Mouse (Mus musculus): ENCODE results near the gene Has1. TPM values are rescaled to one million over a fixed set of nuclear protein-coding genes. Genes with fewer than 3 reads are reported as not detected.
A peak's percentile ranks its signal among the peaks of the same experiment; 100 is the strongest.

Gene Has1
- polyA plus RNA-seq, 1 experiment from 2014 or later, result 0.88 TPM

DNA sequence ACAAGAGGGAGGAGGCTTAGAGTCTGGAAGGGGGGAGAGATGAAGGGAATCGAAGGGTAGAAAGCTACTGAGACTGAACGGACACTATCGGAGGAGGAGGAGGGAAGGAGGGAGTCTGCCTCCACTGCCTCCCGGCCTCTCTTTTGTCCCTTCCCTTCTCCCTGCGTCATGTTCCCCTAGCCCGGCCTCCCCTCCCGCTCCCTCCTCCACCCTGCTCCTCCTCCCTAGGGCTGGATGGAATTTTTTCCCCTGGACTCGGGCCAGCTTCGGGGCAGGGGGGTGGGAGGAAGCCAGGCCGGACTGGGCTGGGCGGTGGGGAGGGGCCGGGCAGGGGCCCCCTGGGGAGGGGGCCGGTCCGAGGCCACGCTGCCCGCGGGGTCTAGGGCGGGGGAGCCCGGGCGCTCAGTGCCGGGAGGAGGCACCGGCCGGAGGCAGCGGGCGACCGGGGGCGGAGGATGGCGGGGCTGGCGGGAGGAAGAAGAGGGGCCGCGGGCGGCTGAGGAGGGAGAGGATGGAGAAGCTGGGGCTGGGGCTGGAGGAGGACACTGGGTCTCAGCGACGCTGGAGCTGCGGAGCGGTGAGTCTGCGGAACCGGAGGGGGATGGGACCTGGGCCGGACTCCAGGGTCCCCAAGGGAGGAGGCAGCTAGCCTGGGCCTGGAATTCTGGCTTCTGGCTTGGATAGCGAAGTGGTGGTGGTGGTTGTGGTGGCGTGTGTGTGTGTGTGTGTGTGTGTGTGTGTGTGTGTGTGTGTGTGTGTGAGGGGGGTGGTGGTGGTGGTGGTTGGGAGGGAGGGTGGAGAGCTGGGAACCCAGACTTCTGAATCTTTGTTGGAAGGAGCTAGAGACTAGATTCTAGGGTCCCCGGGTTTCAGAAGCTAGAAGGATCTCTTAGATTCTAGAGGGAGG lies 28.0 kb downstream of the Has1 start, which contains the start of gene Spaca6:
Gene Spaca6, plus strand, starts transcription at position 408 of the 907 bp plus-strand sequence.
- H3K27ac ChIP-seq, result peak within 1 kb of the TSS; percentile 99
- H3K4me3 ChIP-seq (replicated peaks), result peak within 1 kb of the TSS; percentile 85
- peaks cover 14% of the 10 kb centered on the region for H3K36me3 ChIP-seq
- H3K27me3 ChIP-seq, result no peaks in the 10 kb centered on the region
- H3K4me2 ChIP-seq, result peak within 1 kb of the TSS; percentile 81
- H3K9ac ChIP-seq, result peak within 1 kb of the TSS; percentile 78
- H3K4me1 ChIP-seq, result peaks cover 35% of the 10 kb centered on the region
- WGBS, result under 1% methylated on average over 36 of the region's 42 CpGs
- peak; percentile 86 for ATAC-seq (replicated peaks; ENCODE audit: low FRiP score)
- H3K9me3 ChIP-seq (replicated peaks), result no peaks in the 10 kb centered on the region

DNA sequence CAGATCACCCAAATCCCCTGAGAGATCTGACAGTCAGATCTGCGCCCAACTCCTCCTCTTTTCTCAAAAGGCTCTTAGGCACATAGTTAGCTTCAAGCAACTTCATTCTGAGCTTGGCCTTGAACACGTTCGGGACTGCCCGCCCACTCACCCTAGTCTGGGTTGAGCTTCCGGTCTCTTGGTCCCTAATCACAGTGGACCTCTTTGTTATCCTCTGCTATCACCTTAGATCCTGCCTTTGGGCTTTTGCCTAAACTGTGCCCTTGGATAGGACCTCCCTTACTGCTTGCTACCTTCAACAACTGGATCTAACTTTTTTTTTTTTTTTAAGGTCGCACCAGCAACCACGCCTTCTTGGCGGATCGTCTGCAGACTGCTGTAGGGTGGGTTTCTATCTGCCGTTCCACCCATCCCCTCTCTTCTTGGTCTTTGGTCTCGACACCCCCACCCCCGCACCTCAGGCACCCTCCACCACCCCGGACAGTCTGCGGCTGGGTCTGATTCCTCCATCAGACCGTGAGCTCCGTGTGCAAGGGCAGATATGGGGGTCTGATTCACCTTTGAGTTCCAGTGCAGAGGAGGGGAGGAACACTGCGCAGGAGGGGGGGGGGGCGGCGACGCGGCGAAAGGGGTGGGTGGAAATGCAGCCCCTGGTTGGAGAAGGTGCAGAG lies 28.9 kb downstream of the Has1 start:
- H3K4me2 ChIP-seq, result peak overlapping the region; percentile 81
- H3K4me1 ChIP-seq, result peaks cover 26% of the 10 kb centered on the region
- H3K4me3 ChIP-seq (replicated peaks), result peak overlapping the region; percentile 85
- H3K9me3 ChIP-seq (replicated peaks), result no peaks in the 10 kb centered on the region
- H3K36me3 ChIP-seq, result peaks cover 5% of the 10 kb centered on the region
- 2% methylated on average over 19 of the region's 22 CpGs for whole genome bisulfite sequencing
- peak; percentile 22 for ATAC-seq (replicated peaks; ENCODE audit: low FRiP score)
- no peaks in the 10 kb centered on the region for H3K27me3 ChIP-seq
- H3K27ac ChIP-seq, result peak overlapping the region; percentile 99
- H3K9ac ChIP-seq, result peak overlapping the region; percentile 78

DNA sequence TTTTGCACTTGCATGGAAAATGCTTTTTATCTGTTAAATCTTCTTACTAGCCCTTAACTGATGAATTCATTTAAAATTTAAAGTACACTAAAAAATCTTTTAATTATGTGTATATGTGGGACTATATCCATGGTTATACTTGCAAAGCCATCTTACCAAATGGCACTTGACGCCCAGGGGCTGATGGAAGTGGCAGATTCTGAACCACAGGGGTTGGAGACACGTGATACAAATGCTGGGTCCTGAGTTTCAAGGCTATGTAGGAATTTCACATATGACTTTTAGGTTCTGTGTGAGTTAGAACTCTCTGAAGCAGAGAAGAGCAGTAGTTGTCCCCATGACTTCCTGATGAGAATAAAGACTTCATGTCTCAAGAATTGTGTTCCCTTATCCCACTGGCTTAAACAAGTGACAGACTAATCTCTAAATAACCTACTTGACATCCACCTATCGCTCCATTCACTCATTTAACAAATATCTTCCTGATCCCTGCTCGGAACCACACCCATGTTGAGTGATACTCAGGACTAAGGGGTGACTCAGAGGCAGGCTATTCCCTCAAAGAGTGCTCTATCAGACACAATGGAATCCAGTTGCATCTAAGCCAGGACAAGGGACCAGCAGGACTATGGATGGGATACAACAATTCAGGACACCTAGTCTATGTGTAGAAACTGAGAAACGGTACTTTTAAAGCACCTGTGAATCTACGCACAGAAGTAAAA lies 31.2 kb downstream of the Has1 start:
- no peaks in the 10 kb centered on the region for H3K27me3 ChIP-seq
- no peak for ATAC-seq (replicated peaks; ENCODE audit: low FRiP score)
- no peak overlapping the region for H3K4me3 ChIP-seq (replicated peaks)
- 83% methylated on average over 6 of the region's 6 CpGs for WGBS
- H3K27ac ChIP-seq, result no peak overlapping the region
- H3K9me3 ChIP-seq (replicated peaks), result no peaks in the 10 kb centered on the region
- H3K4me2 ChIP-seq, result no peak overlapping the region
- no peak overlapping the region for H3K9ac ChIP-seq
- H3K4me1 ChIP-seq, result peaks cover 6% of the 10 kb centered on the region
- H3K36me3 ChIP-seq, result no peaks in the 10 kb centered on the region

DNA sequence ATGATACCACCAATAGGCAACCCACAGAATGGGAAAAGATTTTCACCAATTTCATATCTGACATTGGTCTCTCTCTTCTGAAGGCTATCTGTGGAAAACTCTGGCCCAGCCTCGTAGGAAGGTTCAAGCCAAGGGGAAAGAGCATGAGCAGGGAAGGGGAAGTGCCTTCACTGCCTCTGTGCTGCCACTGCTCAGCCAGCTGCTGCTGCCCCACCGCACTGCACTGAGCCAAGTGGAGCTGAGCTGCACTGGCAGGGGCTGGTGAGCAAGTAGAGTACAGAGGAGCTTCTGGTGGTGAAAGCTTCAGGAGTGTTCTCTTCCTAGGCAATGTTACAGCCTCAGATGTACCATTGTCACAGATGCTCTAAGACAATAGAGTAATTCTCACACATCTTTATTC lies 59.5 kb downstream of the Has1 start:
- Histone ChIP-seq H3K36me3 (no peaks in the 10 kb centered on the region), H3K27me3 (no peaks in the 10 kb centered on the region), H3K27ac (no peak overlapping the region), H3K9me3 (replicated peaks) (no peaks in the 10 kb centered on the region), H3K4me2 (no peak overlapping the region), H3K4me3 (replicated peaks) (no peak overlapping the region), H3K4me1 (peaks cover 3% of the 10 kb centered on the region; the same call in 1 of the 2 replicates), H3K9ac (no peak overlapping the region)
- 41% methylated on average over 2 of the region's 2 CpGs for WGBS
- no peak for ATAC-seq (replicated peaks; ENCODE audit: low FRiP score)

MicroRNAs within 50 kb of the gene (microRNA counts, 519-probe panel; counts per million panel counts)
- microRNA mmu-let-7e (4,015 counts per million, percentile 95 among the panel's probes with 10 or more counts), microRNA mmu-miR-125a-3p (3,019 counts per million, percentile 80 among the panel's probes with 10 or more counts), microRNA mmu-miR-125a-5p (4,250 counts per million, percentile 97 among the panel's probes with 10 or more counts), microRNA mmu-miR-99b (3,495 counts per million, percentile 91 among the panel's probes with 10 or more counts)

Small RNA genes lying within 50 kb of the gene (microRNA-seq; reads per million reads assigned to microRNA genes)
- not detected for gene Gm25927
- 2,533 reads per million, percentile 86 among the genes with 10 or more reads in this experiment for gene Mir125a
- 17,422 reads per million, percentile 97 among the genes with 10 or more reads in this experiment for gene Mir99b
- not detected for gene Mirlet7e

Other genes with a start within 250 kb of the Has1 start
- gene Lnpep, start 230.2 kb downstream of the Has1 start, polyA plus RNA-seq (2015; fragmentation: Nextera tagmentation; extraction: Ambion mirVana), result 9.1 and 9.3 TPM in 2 replicates
- gene Vmn2r90, start 151.5 kb downstream of the Has1 start, polyA plus RNA-seq (2015; fragmentation: Nextera tagmentation; extraction: Ambion mirVana), result not detected in 2 replicates
- 37.3 and 37.7 TPM in 2 replicates for gene Spaca6, start 28.0 kb downstream of the Has1 start, polyA plus RNA-seq (2015; fragmentation: Nextera tagmentation; extraction: Ambion mirVana)
- gene Fpr1, start 28.7 kb upstream of the Has1 start, polyA plus RNA-seq (2015; fragmentation: Nextera tagmentation; extraction: Ambion mirVana), result 0.32 and 0.73 TPM in 2 replicates
- gene Fpr2, start 32.6 kb upstream of the Has1 start, polyA plus RNA-seq (2015; fragmentation: Nextera tagmentation; extraction: Ambion mirVana), result 0.60 and 0.73 TPM in 2 replicates
- not detected in 2 replicates for gene Fpr3, start 32.6 kb upstream of the Has1 start, polyA plus RNA-seq (2015; fragmentation: Nextera tagmentation; extraction: Ambion mirVana)
- not detected in 2 replicates for gene Fpr-rs4, start 166.5 kb upstream of the Has1 start, polyA plus RNA-seq (2015; fragmentation: Nextera tagmentation; extraction: Ambion mirVana)
- 0.03 TPM in 1 of 2 replicates, not detected in the other for gene Vmn2r124, start 194.2 kb upstream of the Has1 start, polyA plus RNA-seq (2015; fragmentation: Nextera tagmentation; extraction: Ambion mirVana)
- gene Vmn2r91, start 229.8 kb upstream of the Has1 start, polyA plus RNA-seq (2015; fragmentation: Nextera tagmentation; extraction: Ambion mirVana), result not detected in 2 replicates

Data from kidney, embryonic 15.5 days (tissue).